Mouse (Mus musculus): ENCODE measurements at regions not wholly inside any gene's neighbourhood (a gene's known extent, or its start where the extent isn't known, plus 50 kb on each side); places are given as distances from the start of the nearest gene placed in this dataset.

GRCm38 (mm10) chr14:100477595-100478380 is 193.3 kb upstream of the Klf12 start:
- 8% methylated on average over 22 of the region's 22 CpGs for WGBS
- ATAC-seq (ENCODE audit: low FRiP score, low read depth) = peak; percentile 85
- Histone ChIP-seq H3K27me3 (ENCODE audit: control insufficient read depth, insufficient read depth, low read length) (no peaks in the 10 kb centered on the region), H3K9me3 (ENCODE audit: control insufficient read depth, low read length) (no peaks in the 10 kb centered on the region), H3K27ac (replicated peaks; ENCODE audit: low read depth, low read length) (no peak overlapping the region), H3K36me3 (ENCODE audit: control insufficient read depth, insufficient read depth, low read length) (no peaks in the 10 kb centered on the region), H3K9ac (ENCODE audit: low read depth, low read length, severe bottlenecking) (peak overlapping the region; percentile 38), H3K4me1 (ENCODE audit: control insufficient read depth, insufficient read depth, low read length) (no peaks in the 10 kb centered on the region), H3K4me2 (replicated peaks; ENCODE audit: low read depth, low read length, severe bottlenecking) (peak overlapping the region; percentile 74), H3K4me3 (replicated peaks; ENCODE audit: low read length) (peak overlapping the region; percentile 35)
- TF ChIP-seq POLR2A (IDR thresholded peaks at IDR 0.05; ENCODE audit: borderline replicate concordance, extremely low read depth, insufficient read depth, insufficient read length) = no peak
- peak; percentile 58 for DNase-seq (ENCODE audit: low spot score)

DNA sequence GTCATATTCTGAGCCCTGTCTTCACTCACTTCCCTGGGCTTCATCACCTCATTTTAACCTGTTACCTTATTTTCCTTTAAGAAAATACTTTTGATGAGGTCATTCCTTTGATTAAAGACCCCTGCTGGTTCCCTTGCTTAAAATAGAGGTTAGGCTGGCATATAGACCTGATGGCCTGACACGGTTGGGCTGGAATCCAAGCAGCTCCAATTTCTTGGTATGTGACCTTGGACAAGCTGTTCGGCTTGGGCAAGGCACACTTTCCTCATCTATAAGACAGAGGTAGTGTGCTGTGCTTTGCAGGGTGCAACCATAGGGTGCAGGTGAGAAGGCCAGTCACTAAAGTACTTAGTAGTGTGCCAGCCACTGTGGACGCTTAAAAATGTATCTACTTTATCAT is 183.8 kb upstream of the Klf12 start:
- H3K9ac ChIP-seq (ENCODE audit: low read depth, low read length, severe bottlenecking) = no peak overlapping the region
- H3K27me3 ChIP-seq (ENCODE audit: control insufficient read depth, insufficient read depth, low read length) = no peaks in the 10 kb centered on the region
- no peaks in the 10 kb centered on the region for H3K4me1 ChIP-seq (ENCODE audit: control insufficient read depth, insufficient read depth, low read length)
- ATAC-seq (ENCODE audit: low FRiP score, low read depth) (no peak), DNase-seq (ENCODE audit: low spot score) (no peak)
- H3K9me3 ChIP-seq (ENCODE audit: control insufficient read depth, low read length) = no peaks in the 10 kb centered on the region
- no peak overlapping the region for H3K27ac ChIP-seq (replicated peaks; ENCODE audit: low read depth, low read length)
- H3K36me3 ChIP-seq (ENCODE audit: control insufficient read depth, insufficient read depth, low read length) = no peaks in the 10 kb centered on the region
- no peak for TF ChIP-seq POLR2A (IDR thresholded peaks at IDR 0.05; ENCODE audit: borderline replicate concordance, extremely low read depth, insufficient read depth, insufficient read length)
- 73% methylated on average over 3 of the region's 3 CpGs for WGBS
- H3K4me2 ChIP-seq (replicated peaks; ENCODE audit: low read depth, low read length, severe bottlenecking) = no peak overlapping the region
- no peak overlapping the region for H3K4me3 ChIP-seq (replicated peaks; ENCODE audit: low read length)

GRCm38 (mm10) chr14:100462321-100462720 is 177.8 kb upstream of the Klf12 start:
- no peak for ATAC-seq (ENCODE audit: low FRiP score, low read depth)
- TF ChIP-seq POLR2A (IDR thresholded peaks at IDR 0.05; ENCODE audit: borderline replicate concordance, extremely low read depth, insufficient read depth, insufficient read length) = no peak
- Histone ChIP-seq H3K4me2 (replicated peaks; ENCODE audit: low read depth, low read length, severe bottlenecking) (no peak overlapping the region), H3K27me3 (ENCODE audit: control insufficient read depth, insufficient read depth, low read length) (no peaks in the 10 kb centered on the region), H3K4me3 (replicated peaks; ENCODE audit: low read length) (no peak overlapping the region), H3K27ac (replicated peaks; ENCODE audit: low read depth, low read length) (no peak overlapping the region), H3K4me1 (ENCODE audit: control insufficient read depth, insufficient read depth, low read length) (peaks cover 36% of the 10 kb centered on the region), H3K36me3 (ENCODE audit: control insufficient read depth, insufficient read depth, low read length) (no peaks in the 10 kb centered on the region), H3K9ac (ENCODE audit: low read depth, low read length, severe bottlenecking) (no peak overlapping the region), H3K9me3 (ENCODE audit: control insufficient read depth, low read length) (no peaks in the 10 kb centered on the region)
- DNase-seq (ENCODE audit: low spot score) = no peak
- WGBS = 74% methylated on average over 6 of the region's 6 CpGs

DNA sequence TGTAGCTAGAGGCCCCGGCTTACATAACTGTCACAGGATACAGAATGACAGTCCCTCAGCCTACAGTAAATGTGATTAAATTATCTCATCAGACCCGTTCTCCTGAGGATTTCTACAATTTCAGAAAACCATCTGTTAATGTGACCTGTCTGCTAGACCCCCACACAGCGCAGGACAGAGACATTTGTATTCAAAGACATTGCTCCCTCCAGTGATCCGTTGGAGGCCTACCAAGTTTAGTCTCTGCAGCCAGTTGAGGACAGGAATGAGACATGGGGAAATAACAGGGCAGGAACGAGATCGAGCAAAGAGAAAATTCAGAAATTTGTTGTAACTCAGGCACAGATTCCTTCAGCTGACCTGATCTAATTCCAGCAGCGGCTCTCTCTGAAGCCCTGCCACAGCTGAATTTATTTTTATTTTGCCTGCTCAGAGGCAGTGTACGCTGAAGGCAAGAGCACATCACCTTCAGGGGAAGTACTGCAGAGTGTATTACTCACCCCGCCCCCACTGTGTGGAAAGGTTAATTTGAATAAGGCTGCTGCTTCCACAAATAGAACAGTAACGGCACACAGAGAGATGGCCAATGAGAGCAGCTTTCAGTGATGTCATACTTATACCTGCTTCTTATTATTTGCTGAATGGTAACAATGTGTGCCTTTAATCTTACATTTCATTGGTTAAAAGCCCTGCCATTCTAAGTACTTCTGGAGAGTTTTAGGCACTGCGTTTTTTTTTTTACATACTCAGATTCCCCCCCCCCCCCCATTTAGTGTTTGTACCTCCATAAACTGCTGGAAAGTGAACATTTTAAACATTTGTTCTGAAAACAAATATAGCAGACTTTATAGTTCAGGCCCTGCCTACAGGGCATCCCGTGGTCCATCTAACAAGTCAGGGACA is 176.9 kb upstream of the Klf12 start:
- no peak for TF ChIP-seq POLR2A (IDR thresholded peaks at IDR 0.05; ENCODE audit: borderline replicate concordance, extremely low read depth, insufficient read depth, insufficient read length)
- peak; percentile 87 for ATAC-seq (ENCODE audit: low FRiP score, low read depth)
- Histone ChIP-seq H3K9me3 (ENCODE audit: control insufficient read depth, low read length) (no peaks in the 10 kb centered on the region), H3K27ac (replicated peaks; ENCODE audit: low read depth, low read length) (peak overlapping the region; percentile 55; the same call in 1 of the 2 replicates), H3K4me1 (ENCODE audit: control insufficient read depth, insufficient read depth, low read length) (peaks cover 36% of the 10 kb centered on the region), H3K4me3 (replicated peaks; ENCODE audit: low read length) (no peak overlapping the region), H3K27me3 (ENCODE audit: control insufficient read depth, insufficient read depth, low read length) (no peaks in the 10 kb centered on the region), H3K36me3 (ENCODE audit: control insufficient read depth, insufficient read depth, low read length) (no peaks in the 10 kb centered on the region), H3K9ac (ENCODE audit: low read depth, low read length, severe bottlenecking) (0 out of 2 replicates have a peak overlapping the region, but pooled peaks have one; percentile 12), H3K4me2 (replicated peaks; ENCODE audit: low read depth, low read length, severe bottlenecking) (peak overlapping the region; percentile 32; the same call in 1 of the 2 replicates)
- peak; percentile 86 for DNase-seq (ENCODE audit: low spot score)
- WGBS = 31% methylated on average over 12 of the region's 12 CpGs

DNA sequence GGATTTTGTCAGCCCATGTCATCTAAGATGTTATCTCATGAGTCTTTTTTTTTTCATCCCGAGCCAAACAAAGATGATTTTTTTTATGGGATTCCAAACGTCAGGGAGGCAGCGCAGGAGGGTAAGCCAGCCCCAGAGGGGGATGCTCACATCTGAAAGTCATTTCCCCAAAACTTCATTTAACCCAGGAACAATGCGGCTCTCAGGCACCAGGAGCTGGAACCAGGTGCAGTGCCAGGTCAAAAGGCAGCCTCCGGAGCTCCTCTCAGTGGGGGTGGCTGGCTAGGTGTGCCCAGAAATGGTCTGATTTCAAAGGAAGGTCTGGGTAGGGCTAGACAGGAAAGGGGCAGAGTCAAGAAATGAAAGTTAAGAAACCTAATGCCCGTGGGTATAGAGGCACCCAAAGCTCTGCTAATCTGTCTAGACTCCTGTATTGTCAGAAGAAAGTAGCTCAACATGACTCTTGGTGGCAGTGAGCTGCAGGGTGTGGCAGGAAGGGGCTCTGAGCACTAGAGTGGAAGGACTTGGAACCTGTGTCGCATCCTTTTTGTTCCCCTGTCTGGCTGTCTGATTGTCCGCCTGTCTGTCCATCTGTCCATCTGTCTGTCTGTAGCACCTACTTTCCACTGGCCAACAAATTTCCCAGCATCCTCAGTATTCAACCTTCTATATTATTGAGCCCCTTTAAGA is 175.3 kb upstream of the Klf12 start:
- H3K9me3 ChIP-seq (ENCODE audit: control insufficient read depth, low read length) = no peaks in the 10 kb centered on the region
- peak overlapping the region; percentile 29 for H3K4me2 ChIP-seq (replicated peaks; ENCODE audit: low read depth, low read length, severe bottlenecking)
- H3K27ac ChIP-seq (replicated peaks; ENCODE audit: low read depth, low read length) = peak overlapping the region; percentile 63; the same call in 1 of the 2 replicates
- WGBS = 19% methylated on average over 8 of the region's 8 CpGs
- TF ChIP-seq POLR2A (IDR thresholded peaks at IDR 0.05; ENCODE audit: borderline replicate concordance, extremely low read depth, insufficient read depth, insufficient read length) = no peak
- no peak for ATAC-seq (ENCODE audit: low FRiP score, low read depth)
- no peak overlapping the region; the same call in 1 of the 2 replicates for H3K4me3 ChIP-seq (replicated peaks; ENCODE audit: low read length)
- H3K9ac ChIP-seq (ENCODE audit: low read depth, low read length, severe bottlenecking) = no peak overlapping the region
- H3K36me3 ChIP-seq (ENCODE audit: control insufficient read depth, insufficient read depth, low read length) = no peaks in the 10 kb centered on the region
- H3K4me1 ChIP-seq (ENCODE audit: control insufficient read depth, insufficient read depth, low read length) = peaks cover 36% of the 10 kb centered on the region
- DNase-seq (ENCODE audit: low spot score) = no peak
- H3K27me3 ChIP-seq (ENCODE audit: control insufficient read depth, insufficient read depth, low read length) = no peaks in the 10 kb centered on the region
